Mouse (Mus musculus) heart, postnatal 0 days (tissue): ENCODE data around the gene Il4ra. TPM values are rescaled to one million over a fixed set of nuclear protein-coding genes. Genes with fewer than 3 reads are reported as not detected.

Source experiments
- ATAC-seq: fragments of 200-750 bp; cut with Nextera tagmentation; 2 replicates; pipeline ENCODE4 v1.8.0; 2017; ENCODE audit warnings: low read depth, moderate number of reproducible peaks, moderate library complexity; ENCODE audit not compliant: insufficient read depth
- DNase-seq: peaks from one replicate; pipeline ENCODE4 v3.0.0-alpha.2; 2016; ENCODE audit warnings: low spot score
- H3K27ac ChIP-seq: fragments of 300-500 bp; sonication (generic); 2 replicates; pipeline ENCODE4 v1.5.1; 2014; ENCODE audit warnings: low read depth, mild to moderate bottlenecking
- H3K27me3 ChIP-seq: fragments of 300-500 bp; sonication (generic); 2 replicates; pipeline ENCODE4 v1.6.1; 2014; ENCODE audit warnings: low read length, mixed read lengths; ENCODE audit not compliant: control insufficient read depth, insufficient read depth
- H3K36me3 ChIP-seq: fragments of 300-500 bp; sonication (generic); replicated peaks from 2 replicates; pipeline ENCODE4 v1.6.1; 2014; ENCODE audit warnings: low read length, mixed read lengths; ENCODE audit not compliant: control insufficient read depth, insufficient read depth
- H3K4me1 ChIP-seq: fragments of 300-500 bp; sonication (generic); 2 replicates; pipeline ENCODE4 v1.6.1; 2014; ENCODE audit warnings: antibody characterized with exemption; ENCODE audit not compliant: control insufficient read depth, insufficient read depth
- H3K4me2 ChIP-seq: fragments of 300-500 bp; sonication (generic); 2 replicates; pipeline ENCODE4 v1.6.1; 2014; ENCODE audit warnings: low read depth, mild to moderate bottlenecking, low read length, moderate library complexity
- H3K4me3 ChIP-seq: fragments of 300-500 bp; sonication (generic); 2 replicates; pipeline ENCODE4 v1.5.1; 2014; ENCODE audit warnings: low read depth, low read length
- H3K9ac ChIP-seq: fragments of 300-500 bp; sonication (generic); replicated peaks from 2 replicates; pipeline ENCODE4 v1.6.1; 2014; ENCODE audit warnings: low read depth, low read length, mixed read lengths
- H3K9me3 ChIP-seq: fragments of 300-500 bp; sonication (generic); replicated peaks from 2 replicates; pipeline ENCODE4 v1.6.1; 2016; ENCODE audit warnings: low read length; ENCODE audit not compliant: control insufficient read depth
- CTCF ChIP-seq: IDR thresholded peaks from 2 replicates; pipeline ENCODE4 v1.5.1; 2016; ENCODE audit warnings: antibody characterized with exemption, control low read depth, low read depth
- EP300 ChIP-seq: IDR thresholded peaks from 2 replicates; pipeline ENCODE4 v1.6.1; 2016; ENCODE audit warnings: antibody characterized with exemption, low read depth
- WGBS: fragments of 180-500 bp; shearing (Covaris S2); extraction: QIAGEN DNeasy Blood & Tissue Kit; methylation state at CpG from one replicate; pipeline ENCODE4 v1.1.7; 2014; 5-methylcytosine and 5-hydroxymethylcytosine counted together
- polyA plus RNA-seq: library from polyadenylated mRNA; unstranded; fragments of >200 nt; fragmentation: Nextera tagmentation; extraction: Ambion mirVana; gene quantifications from 2 replicates; pipeline ENCODE4 v1.2.1, GENCODE M21; 2015
- total RNA-seq: library from RNA; depleted of rRNA; stranded (reverse); fragments of >200 nt; gene quantifications from 2 replicates; pipeline ENCODE4 v1.2.3, GENCODE M21; 2014; ENCODE audit warnings: low replicate concordance

Gene Il4ra
- total and polyA plus RNA-seq, 2 experiments from 2014 or later, result 4.8 to 30.7 TPM

GRCm38 (mm10) chr7:125523051-125523450 is 28.9 kb upstream of the Il4ra start:
- H3K27me3 ChIP-seq, result no peaks in the 10 kb centered on the region
- DNase-seq, result no peak
- H3K9ac ChIP-seq, result no peak overlapping the region
- no peak overlapping the region for H3K4me2 ChIP-seq
- WGBS, result 18% methylated on average over 3 of the region's 3 CpGs
- no peak for ATAC-seq
- H3K27ac ChIP-seq, result no peak overlapping the region
- no peaks in the 10 kb centered on the region for H3K4me1 ChIP-seq
- H3K36me3 ChIP-seq, result no peaks in the 10 kb centered on the region
- H3K9me3 ChIP-seq, result no peaks in the 10 kb centered on the region
- no peak overlapping the region for H3K4me3 ChIP-seq
- no peak for TF ChIP-seq EP300

GRCm38 (mm10) chr7:125527186-125527585 is 24.7 kb upstream of the Il4ra start:
- TF ChIP-seq CTCF (no peak), EP300 (no peak)
- H3K27ac ChIP-seq, result no peak overlapping the region
- H3K36me3 ChIP-seq, result no peaks in the 10 kb centered on the region
- WGBS, result 84% methylated on average over 6 of the region's 6 CpGs
- no peaks in the 10 kb centered on the region for H3K9me3 ChIP-seq
- H3K9ac ChIP-seq, result no peak overlapping the region
- H3K4me3 ChIP-seq, result no peak overlapping the region
- H3K4me1 ChIP-seq, result no peaks in the 10 kb centered on the region
- ATAC-seq, result no peak
- DNase-seq, result no peak
- no peak overlapping the region for H3K4me2 ChIP-seq
- H3K27me3 ChIP-seq, result no peaks in the 10 kb centered on the region

- H3K4me2 ChIP-seq, result no peak overlapping the region
- ATAC-seq, result no peak
- WGBS, result 82% methylated on average over 9 of the region's 9 CpGs
- H3K9ac ChIP-seq, result no peak overlapping the region
- H3K27ac ChIP-seq, result no peak overlapping the region
- no peaks in the 10 kb centered on the region for H3K9me3 ChIP-seq
- H3K36me3 ChIP-seq, result no peaks in the 10 kb centered on the region
- no peak for TF ChIP-seq CTCF
- no peak for TF ChIP-seq EP300
- no peaks in the 10 kb centered on the region for H3K4me1 ChIP-seq
- H3K4me3 ChIP-seq, result no peak overlapping the region
- DNase-seq, result no peak
- H3K27me3 ChIP-seq, result no peaks in the 10 kb centered on the region
Observed at GRCm38 (mm10) chr7:125527901-125528580, 23.9 kb upstream of the Il4ra start.

- Histone ChIP-seq H3K27ac (no peak overlapping the region), H3K9me3 (peaks cover 7% of the 10 kb centered on the region), H3K27me3 (no peaks in the 10 kb centered on the region), H3K36me3 (no peaks in the 10 kb centered on the region), H3K4me2 (no peak overlapping the region), H3K9ac (no peak overlapping the region), H3K4me3 (no peak overlapping the region), H3K4me1 (no peaks in the 10 kb centered on the region)
- DNase-seq, result no peak
- no peak for TF ChIP-seq EP300
- no peak for TF ChIP-seq CTCF
- WGBS, result 69% methylated on average over 3 of the region's 3 CpGs
- no peak for ATAC-seq
Observed at GRCm38 (mm10) chr7:125539351-125539750, 12.6 kb upstream of the Il4ra start.

- no peak overlapping the region for H3K4me2 ChIP-seq
- H3K36me3 ChIP-seq, result no peaks in the 10 kb centered on the region
- no peak overlapping the region for H3K27ac ChIP-seq
- no peak for TF ChIP-seq EP300
- no peak for TF ChIP-seq CTCF
- H3K9ac ChIP-seq, result no peak overlapping the region
- WGBS, result 50% methylated on average over 1 of the region's 1 CpGs
- ATAC-seq (no peak), DNase-seq (no peak)
- no peaks in the 10 kb centered on the region for H3K9me3 ChIP-seq
- H3K4me3 ChIP-seq, result no peak overlapping the region
- no peaks in the 10 kb centered on the region for H3K4me1 ChIP-seq
- H3K27me3 ChIP-seq, result no peaks in the 10 kb centered on the region
Observed at GRCm38 (mm10) chr7:125541026-125541425, 10.9 kb upstream of the Il4ra start.

- no peaks in the 10 kb centered on the region for H3K27me3 ChIP-seq
- no peaks in the 10 kb centered on the region for H3K36me3 ChIP-seq
- no peak for DNase-seq
- H3K4me3 ChIP-seq, result no peak overlapping the region
- no peaks in the 10 kb centered on the region for H3K9me3 ChIP-seq
- H3K27ac ChIP-seq, result no peak overlapping the region
- 56% methylated on average over 2 of the region's 2 CpGs for WGBS
- no peak overlapping the region for H3K9ac ChIP-seq
- no peak for ATAC-seq
- TF ChIP-seq EP300 (no peak), CTCF (no peak)
- H3K4me2 ChIP-seq, result no peak overlapping the region
- H3K4me1 ChIP-seq, result no peaks in the 10 kb centered on the region
Observed at GRCm38 (mm10) chr7:125541821-125542220, 10.1 kb upstream of the Il4ra start.
